Mouse (Mus musculus) limb, embryonic 10.5 days (tissue): ENCODE measurements around the gene Myh10. TPM values are rescaled to one million over a fixed set of nuclear protein-coding genes. Genes with fewer than 3 reads are reported as not detected.

ENCODE experiments used
- DNase-seq: peaks from one replicate; pipeline ENCODE4 v3.0.0-alpha.2; 2017; ENCODE audit warnings: low spot score
- H3K27ac ChIP-seq: fragments of 300-500 bp; sonication (generic); 2 replicates; pipeline ENCODE4 v1.5.1; 2016; ENCODE audit warnings: mild to moderate bottlenecking
- H3K27me3 ChIP-seq: fragments of 300-500 bp; sonication (generic); 2 replicates; pipeline ENCODE4 v1.6.1; 2016; ENCODE audit warnings: low read depth, mild to moderate bottlenecking; ENCODE audit not compliant: poor library complexity, severe bottlenecking
- H3K36me3 ChIP-seq: fragments of 300-500 bp; sonication (generic); 2 replicates; pipeline ENCODE4 v1.6.1; 2016; ENCODE audit warnings: mild to moderate bottlenecking, moderate library complexity
- H3K4me1 ChIP-seq: fragments of 300-500 bp; sonication (generic); 2 replicates; pipeline ENCODE4 v1.6.1; 2016
- H3K4me3 ChIP-seq: fragments of 300-500 bp; sonication (generic); 2 replicates; pipeline ENCODE4 v1.5.1; 2016; ENCODE audit warnings: mild to moderate bottlenecking, moderate library complexity
- H3K9me3 ChIP-seq: fragments of 300-500 bp; sonication (generic); replicated peaks from 2 replicates; pipeline ENCODE4 v1.6.1; 2016; ENCODE audit warnings: mild to moderate bottlenecking
- WGBS: fragments of 180-500 bp; shearing (Covaris S2); methylation state at CpG from one replicate; pipeline ENCODE4 v1.1.7; 2016; 5-methylcytosine and 5-hydroxymethylcytosine counted together
- polyA plus RNA-seq: library from polyadenylated mRNA; unstranded; fragments of >200 nt; fragmentation: Nextera tagmentation; extraction: Ambion mirVana; gene quantifications from 2 replicates; pipeline ENCODE4 v1.2.1, GENCODE M21; 2016

Myh10 gene
- polyA plus RNA-seq = 138 and 176 TPM in 2 replicates

GRCm38 (mm10) chr11:68691321-68692009 lies at the start of gene Myh10:
Gene Myh10, plus strand, starts transcription at chr11:68691559.
- Histone ChIP-seq H3K4me3 (peak within 1 kb of the TSS; percentile 75), H3K4me1 (peaks cover 29% of the 10 kb centered on the region), H3K27ac (peak within 1 kb of the TSS; percentile 98), H3K27me3 (no peaks in the 10 kb centered on the region), H3K9me3 (no peaks in the 10 kb centered on the region), H3K36me3 (peaks cover 6% of the 10 kb centered on the region; the same call in 1 of the 2 replicates)
- WGBS = under 1% methylated on average over 50 of the region's 51 CpGs
- peak; percentile 97 for DNase-seq

GRCm38 (mm10) chr11:68644781-68645180 lies 46.6 kb upstream of the Myh10 start:
- DNase-seq = no peak
- Histone ChIP-seq H3K27me3 (no peaks in the 10 kb centered on the region), H3K4me1 (peaks cover 26% of the 10 kb centered on the region), H3K9me3 (no peaks in the 10 kb centered on the region), H3K27ac (no peak overlapping the region), H3K4me3 (no peak overlapping the region), H3K36me3 (no peaks in the 10 kb centered on the region)
- WGBS = 74% methylated on average over 6 of the region's 6 CpGs

- WGBS = 64% methylated on average over 5 of the region's 5 CpGs
Observed at GRCm38 (mm10) chr11:68647808-68648207, 43.6 kb upstream of the Myh10 start.

GRCm38 (mm10) chr11:68648385-68649148 lies 42.8 kb upstream of the Myh10 start:
- no peak for DNase-seq
- H3K4me3 ChIP-seq = no peak overlapping the region
- WGBS = 76% methylated on average over 16 of the region's 16 CpGs
- H3K9me3 ChIP-seq = no peaks in the 10 kb centered on the region
- no peaks in the 10 kb centered on the region for H3K36me3 ChIP-seq
- no peaks in the 10 kb centered on the region for H3K27me3 ChIP-seq
- H3K27ac ChIP-seq = 0 out of 2 replicates have a peak overlapping the region, but pooled peaks have one; percentile 1
- H3K4me1 ChIP-seq = peaks cover 22% of the 10 kb centered on the region

More at GRCm38 (mm10) chr11:68647808-68648207, 43.6 kb upstream of the Myh10 start:
- H3K4me1 ChIP-seq = peaks cover 22% of the 10 kb centered on the region
- no peaks in the 10 kb centered on the region for H3K27me3 ChIP-seq
- no peaks in the 10 kb centered on the region for H3K9me3 ChIP-seq
- DNase-seq = no peak
- no peak overlapping the region; the same call in 1 of the 2 replicates for H3K27ac ChIP-seq
- no peak overlapping the region for H3K4me3 ChIP-seq
- H3K36me3 ChIP-seq = no peaks in the 10 kb centered on the region

- no peaks in the 10 kb centered on the region for H3K27me3 ChIP-seq
- H3K4me1 ChIP-seq = peaks cover 17% of the 10 kb centered on the region
- no peak for DNase-seq
- H3K9me3 ChIP-seq = no peaks in the 10 kb centered on the region
- 87% methylated on average over 2 of the region's 2 CpGs for WGBS
- H3K4me3 ChIP-seq = no peak overlapping the region
- H3K27ac ChIP-seq = no peak overlapping the region
- H3K36me3 ChIP-seq = no peaks in the 10 kb centered on the region
Observed at GRCm38 (mm10) chr11:68651518-68651917, 39.8 kb upstream of the Myh10 start.

GRCm38 (mm10) chr11:68655524-68655923 lies 35.8 kb upstream of the Myh10 start:
- peaks cover 18% of the 10 kb centered on the region for H3K4me1 ChIP-seq
- no peak overlapping the region for H3K4me3 ChIP-seq
- WGBS = 92% methylated on average over 1 of the region's 1 CpGs
- no peak overlapping the region for H3K27ac ChIP-seq
- no peaks in the 10 kb centered on the region for H3K36me3 ChIP-seq
- no peak for DNase-seq
- H3K9me3 ChIP-seq = no peaks in the 10 kb centered on the region
- H3K27me3 ChIP-seq = no peaks in the 10 kb centered on the region

- 62% methylated on average over 6 of the region's 6 CpGs for WGBS
- H3K4me1 ChIP-seq = peaks cover 18% of the 10 kb centered on the region
- H3K36me3 ChIP-seq = no peaks in the 10 kb centered on the region
- peak overlapping the region; percentile 38; the same call in 1 of the 2 replicates for H3K27ac ChIP-seq
- H3K4me3 ChIP-seq = no peak overlapping the region
- DNase-seq = no peak
- no peaks in the 10 kb centered on the region for H3K9me3 ChIP-seq
- no peaks in the 10 kb centered on the region for H3K27me3 ChIP-seq
Observed at GRCm38 (mm10) chr11:68656887-68657685, 34.3 kb upstream of the Myh10 start.

- H3K4me3 ChIP-seq = no peak overlapping the region
- H3K27me3 ChIP-seq = no peaks in the 10 kb centered on the region
- peaks cover 18% of the 10 kb centered on the region for H3K4me1 ChIP-seq
- H3K36me3 ChIP-seq = no peaks in the 10 kb centered on the region
- 73% methylated on average over 9 of the region's 9 CpGs for WGBS
- H3K9me3 ChIP-seq = no peaks in the 10 kb centered on the region
- peak overlapping the region; percentile 38 for H3K27ac ChIP-seq
- DNase-seq = no peak
Observed at GRCm38 (mm10) chr11:68657811-68658210, 33.5 kb upstream of the Myh10 start.

- no peak for DNase-seq
- Histone ChIP-seq H3K4me3 (no peak overlapping the region), H3K27me3 (no peaks in the 10 kb centered on the region), H3K36me3 (no peaks in the 10 kb centered on the region), H3K27ac (peak overlapping the region; percentile 74), H3K4me1 (peaks cover 16% of the 10 kb centered on the region), H3K9me3 (no peaks in the 10 kb centered on the region)
- WGBS = 86% methylated on average over 2 of the region's 2 CpGs
Observed at GRCm38 (mm10) chr11:68665331-68665730, 26.0 kb upstream of the Myh10 start.

- Histone ChIP-seq H3K4me3 (no peak overlapping the region), H3K27ac (no peak overlapping the region), H3K27me3 (no peaks in the 10 kb centered on the region), H3K36me3 (no peaks in the 10 kb centered on the region), H3K4me1 (peaks cover 16% of the 10 kb centered on the region), H3K9me3 (no peaks in the 10 kb centered on the region)
- WGBS = 58% methylated on average over 2 of the region's 2 CpGs
- DNase-seq = no peak
Observed at GRCm38 (mm10) chr11:68666210-68666609, 25.1 kb upstream of the Myh10 start.

GRCm38 (mm10) chr11:68672270-68672970 lies 18.9 kb upstream of the Myh10 start:
- Histone ChIP-seq H3K4me1 (peaks cover 17% of the 10 kb centered on the region), H3K27me3 (no peaks in the 10 kb centered on the region), H3K36me3 (no peaks in the 10 kb centered on the region), H3K27ac (no peak overlapping the region), H3K4me3 (no peak overlapping the region), H3K9me3 (no peaks in the 10 kb centered on the region)
- no peak for DNase-seq
- WGBS = 84% methylated on average over 5 of the region's 5 CpGs

- no peak overlapping the region for H3K4me3 ChIP-seq
Observed at GRCm38 (mm10) chr11:68674071-68674470, 17.3 kb upstream of the Myh10 start.

More at GRCm38 (mm10) chr11:68674071-68674470, 17.3 kb upstream of the Myh10 start:
- WGBS = 72% methylated on average over 3 of the region's 3 CpGs
- Histone ChIP-seq H3K27ac (no peak overlapping the region), H3K36me3 (no peaks in the 10 kb centered on the region), H3K9me3 (no peaks in the 10 kb centered on the region), H3K4me1 (peaks cover 17% of the 10 kb centered on the region), H3K27me3 (no peaks in the 10 kb centered on the region)
- DNase-seq = no peak
